Mouse (Mus musculus) c-Kit-positive CD71-positive TER-119-negative erythroid progenitor cells, embryonic 14.5 days (primary cell): ENCODE results near the gene Plscr1.

Source experiments
- DNase-seq: peaks from one replicate; pipeline ENCODE4 v3.0.0-alpha.2; 2013; ENCODE audit warnings: low read depth

Gene Plscr1

GRCm38 (mm10) chr9:92253585-92254321, 4.2 kb downstream of the Plscr1 start:
- DNase-seq, result no peak

GRCm38 (mm10) chr9:92260481-92261159, 11.1 kb downstream of the Plscr1 start:
- DNase-seq, result no peak

GRCm38 (mm10) chr9:92265719-92266118, 16.2 kb downstream of the Plscr1 start:
- no peak for DNase-seq

GRCm38 (mm10) chr9:92266558-92267171, 17.1 kb downstream of the Plscr1 start:
- DNase-seq, result no peak

GRCm38 (mm10) chr9:92267732-92268131, 18.2 kb downstream of the Plscr1 start:
- no peak for DNase-seq

GRCm38 (mm10) chr9:92269829-92270404, 20.4 kb downstream of the Plscr1 start:
- no peak for DNase-seq

GRCm38 (mm10) chr9:92270927-92271326, 21.4 kb downstream of the Plscr1 start:
- no peak for DNase-seq

- no peak for DNase-seq
These were observed 23.1 kb downstream of the Plscr1 start for GRCm38 (mm10) chr9:92272650-92273049.

- DNase-seq, result no peak
These were observed 23.7 kb downstream of the Plscr1 start for GRCm38 (mm10) chr9:92273271-92273670.

GRCm38 (mm10) chr9:92273956-92274762, 24.6 kb downstream of the Plscr1 start:
- no peak for DNase-seq

- no peak for DNase-seq
These were observed 26.1 kb downstream of the Plscr1 start, which contains the start of gene Plscr2 for GRCm38 (mm10) chr9:92275486-92276207. Gene Plscr2, plus strand, starts transcription at chr9:92275602.

- no peak for DNase-seq
These were observed 26.8 kb downstream of the Plscr1 start for GRCm38 (mm10) chr9:92276360-92276759.

- DNase-seq, result no peak
These were observed 30.5 kb downstream of the Plscr1 start for GRCm38 (mm10) chr9:92280048-92280447.

GRCm38 (mm10) chr9:92282563-92283171, 33.1 kb downstream of the Plscr1 start:
- DNase-seq, result no peak

- DNase-seq, result peak; percentile 34
These were observed 40.1 kb downstream of the Plscr1 start for GRCm38 (mm10) chr9:92289675-92290074.

- DNase-seq, result no peak
These were observed 42.6 kb downstream of the Plscr1 start for GRCm38 (mm10) chr9:92292169-92292568.

GRCm38 (mm10) chr9:92292922-92293321, 43.4 kb downstream of the Plscr1 start:
- DNase-seq, result no peak

GRCm38 (mm10) chr9:92293560-92294548, 44.3 kb downstream of the Plscr1 start:
- no peak for DNase-seq

- DNase-seq, result no peak
These were observed 48.7 kb downstream of the Plscr1 start for GRCm38 (mm10) chr9:92298288-92298687.
